Mouse (Mus musculus): ENCODE results near the gene Timp1. TPM values are rescaled to one million over a fixed set of nuclear protein-coding genes. Genes with fewer than 3 reads are reported as not detected.

Gene Timp1
- polyA plus RNA-seq (2015; fragmentation: Illumina TruSeq; extraction: RNeasy Lipid Tissue Mini Kit (QIAGEN cat#74804); ENCODE audit: insufficient read depth, low read depth, low replicate concordance) = 1.4 TPM

DNA sequence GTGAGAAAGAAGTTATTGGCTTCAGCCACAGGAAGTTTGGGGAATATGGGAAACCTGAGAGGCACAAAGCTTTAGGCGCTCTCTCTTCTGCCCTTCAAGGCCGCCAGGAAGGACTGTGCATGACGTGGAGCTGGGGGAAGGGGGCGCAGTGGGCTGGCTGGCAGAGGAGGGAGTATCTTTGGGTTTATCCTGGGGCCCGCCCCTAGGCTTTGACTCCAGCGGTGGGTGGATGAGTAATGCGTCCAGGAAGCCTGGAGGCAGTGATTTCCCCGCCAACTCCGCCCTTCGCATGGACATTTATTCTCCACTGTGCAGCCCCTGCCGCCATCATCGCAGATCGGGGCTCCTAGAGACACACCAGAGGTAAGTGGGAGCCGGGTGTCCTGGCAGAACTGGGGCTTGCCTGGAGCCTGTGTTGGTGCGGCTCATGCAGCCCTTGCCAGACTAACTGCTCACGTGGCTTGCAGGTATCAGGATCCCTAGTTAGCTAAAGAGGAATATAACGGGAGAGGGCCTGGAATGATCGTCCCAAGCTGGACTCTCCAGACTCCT lies at the start of gene Timp1:
Gene Timp1 (plus strand): TSS at position 205 of the 552 bp plus-strand sequence.

DNA sequence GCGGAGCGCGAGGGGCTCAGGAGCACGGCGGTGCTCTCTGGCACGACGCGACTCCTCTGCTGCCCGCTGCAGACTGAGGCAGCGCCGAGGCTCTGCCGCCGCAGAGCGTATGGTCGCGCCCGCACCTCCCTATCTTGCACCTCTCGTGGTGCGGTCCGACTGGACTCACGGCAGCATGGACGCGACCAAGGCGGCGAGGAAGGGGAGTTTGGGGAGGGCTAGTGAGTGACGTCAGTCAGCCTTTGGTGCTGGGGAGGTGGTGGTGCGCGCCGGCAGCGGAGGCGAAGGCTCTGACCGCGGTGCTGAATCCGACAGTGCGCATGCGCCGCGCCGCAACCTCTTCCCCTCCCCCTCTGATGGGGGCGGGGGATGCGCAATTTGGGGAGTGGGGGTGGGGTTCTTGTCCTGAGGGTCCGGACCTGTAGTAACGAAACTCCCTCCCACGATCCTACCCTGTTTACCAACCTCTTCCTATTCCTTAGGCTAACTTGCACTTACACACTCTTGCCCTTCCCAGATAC lies 50.9 kb downstream of the Timp1 start, which contains the start of gene Syn1:
Gene Syn1 (minus strand): TSS at position 161 of the 521 bp plus-strand sequence.

Other genes with a start within 250 kb of the Timp1 start
- 45.4 TPM for gene Uba1, start 211.8 kb upstream of the Timp1 start, polyA plus RNA-seq (2015; fragmentation: Illumina TruSeq; extraction: RNeasy Lipid Tissue Mini Kit (QIAGEN cat#74804); ENCODE audit: insufficient read depth, low read depth, low replicate concordance)
- gene Cdk16, start 182.2 kb upstream of the Timp1 start, polyA plus RNA-seq (2015; fragmentation: Illumina TruSeq; extraction: RNeasy Lipid Tissue Mini Kit (QIAGEN cat#74804); ENCODE audit: insufficient read depth, low read depth, low replicate concordance) = 35.8 TPM
- gene Usp11, start 166.3 kb upstream of the Timp1 start, polyA plus RNA-seq (2015; fragmentation: Illumina TruSeq; extraction: RNeasy Lipid Tissue Mini Kit (QIAGEN cat#74804); ENCODE audit: insufficient read depth, low read depth, low replicate concordance) = 2.5 TPM
- gene Araf, start 72.4 kb upstream of the Timp1 start, polyA plus RNA-seq (2015; fragmentation: Illumina TruSeq; extraction: RNeasy Lipid Tissue Mini Kit (QIAGEN cat#74804); ENCODE audit: insufficient read depth, low read depth, low replicate concordance) = 47.0 TPM
- gene Syn1, start 50.8 kb downstream of the Timp1 start, polyA plus RNA-seq (2015; fragmentation: Illumina TruSeq; extraction: RNeasy Lipid Tissue Mini Kit (QIAGEN cat#74804); ENCODE audit: insufficient read depth, low read depth, low replicate concordance) = 1.3 TPM
- gene Cfp, start 61.4 kb downstream of the Timp1 start, polyA plus RNA-seq (2015; fragmentation: Illumina TruSeq; extraction: RNeasy Lipid Tissue Mini Kit (QIAGEN cat#74804); ENCODE audit: insufficient read depth, low read depth, low replicate concordance) = 13.7 TPM
- gene Elk1, start 80.4 kb downstream of the Timp1 start, polyA plus RNA-seq (2015; fragmentation: Illumina TruSeq; extraction: RNeasy Lipid Tissue Mini Kit (QIAGEN cat#74804); ENCODE audit: insufficient read depth, low read depth, low replicate concordance) = 2.1 TPM
- gene Uxt, start 91.9 kb downstream of the Timp1 start, polyA plus RNA-seq (2015; fragmentation: Illumina TruSeq; extraction: RNeasy Lipid Tissue Mini Kit (QIAGEN cat#74804); ENCODE audit: insufficient read depth, low read depth, low replicate concordance) = 6.8 TPM
- 3.5 TPM for gene Zfp182, start 192.2 kb downstream of the Timp1 start, polyA plus RNA-seq (2015; fragmentation: Illumina TruSeq; extraction: RNeasy Lipid Tissue Mini Kit (QIAGEN cat#74804); ENCODE audit: insufficient read depth, low read depth, low replicate concordance)
- gene Spaca5, start 198.2 kb downstream of the Timp1 start, polyA plus RNA-seq (2015; fragmentation: Illumina TruSeq; extraction: RNeasy Lipid Tissue Mini Kit (QIAGEN cat#74804); ENCODE audit: insufficient read depth, low read depth, low replicate concordance) = not detected
- 0.28 TPM for gene Zfp300, start 219.4 kb downstream of the Timp1 start, polyA plus RNA-seq (2015; fragmentation: Illumina TruSeq; extraction: RNeasy Lipid Tissue Mini Kit (QIAGEN cat#74804); ENCODE audit: insufficient read depth, low read depth, low replicate concordance)
- not detected for gene Ssxa1, start 245.7 kb downstream of the Timp1 start, polyA plus RNA-seq (2015; fragmentation: Illumina TruSeq; extraction: RNeasy Lipid Tissue Mini Kit (QIAGEN cat#74804); ENCODE audit: insufficient read depth, low read depth, low replicate concordance)